Mouse (Mus musculus): ENCODE data around the gene Olfr288.

Olfr288 gene

GRCm38 (mm10) chr15:98195442-98195841 lies at the start of gene Olfr288:
Gene Olfr288, minus strand, starts transcription at chr15:98195542.
- no peak for DNase-seq

GRCm38 (mm10) chr15:98235442-98235841 lies 40.1 kb upstream of the Olfr288 start:
- no peak for DNase-seq

GRCm38 (mm10) chr15:98234350-98234749 lies 39.0 kb upstream of the Olfr288 start, which contains the start of gene Olfr286:
Gene Olfr286, minus strand, starts transcription at chr15:98234450.
- no peak for DNase-seq

GRCm38 (mm10) chr15:98226096-98226495 lies 30.8 kb upstream of the Olfr288 start:
- no peak for DNase-seq

- no peak for DNase-seq
Measured at GRCm38 (mm10) chr15:98225610-98226009, 30.3 kb upstream of the Olfr288 start.

GRCm38 (mm10) chr15:98222377-98222776 lies 27.0 kb upstream of the Olfr288 start:
- no peak for DNase-seq

- peak; percentile 17 for DNase-seq
Measured at GRCm38 (mm10) chr15:98220877-98221276, 25.5 kb upstream of the Olfr288 start, which contains the start of the genes Gm44579 and Olfr287. Gene Gm44579, minus strand, starts transcription at chr15:98220977. Gene Olfr287, minus strand, starts transcription at chr15:98221056.

- no peak for DNase-seq
Measured at GRCm38 (mm10) chr15:98214130-98214529, 18.8 kb upstream of the Olfr288 start.

GRCm38 (mm10) chr15:98213336-98213870 lies 18.1 kb upstream of the Olfr288 start:
- DNase-seq = no peak

- no peak for DNase-seq
Measured at GRCm38 (mm10) chr15:98209676-98210075, 14.3 kb upstream of the Olfr288 start.

- no peak for DNase-seq
Measured at GRCm38 (mm10) chr15:98184456-98184855, 10.9 kb downstream of the Olfr288 start.

- DNase-seq = peak; percentile 72
Measured at GRCm38 (mm10) chr15:98181856-98182570, 13.3 kb downstream of the Olfr288 start.

- peak; percentile 99 for DNase-seq
Measured at GRCm38 (mm10) chr15:98181132-98181711, 14.1 kb downstream of the Olfr288 start.

- DNase-seq = no peak
Measured at GRCm38 (mm10) chr15:98180567-98181131, 14.7 kb downstream of the Olfr288 start.

- DNase-seq = no peak
Measured at GRCm38 (mm10) chr15:98177320-98177719, 18.0 kb downstream of the Olfr288 start.

- DNase-seq = peak; percentile 59
Measured at GRCm38 (mm10) chr15:98173821-98174220, 21.5 kb downstream of the Olfr288 start.

- no peak for DNase-seq
Measured at GRCm38 (mm10) chr15:98172113-98172512, 23.2 kb downstream of the Olfr288 start.

GRCm38 (mm10) chr15:98170917-98171316 lies 24.4 kb downstream of the Olfr288 start:
- DNase-seq = no peak

GRCm38 (mm10) chr15:98170365-98170764 lies 25.0 kb downstream of the Olfr288 start:
- no peak for DNase-seq

- no peak for DNase-seq
Measured at GRCm38 (mm10) chr15:98168622-98169004, 26.7 kb downstream of the Olfr288 start.

GRCm38 (mm10) chr15:98167645-98168621 lies 27.4 kb downstream of the Olfr288 start:
- peak; percentile 93 for DNase-seq

GRCm38 (mm10) chr15:98166963-98167644 lies 28.2 kb downstream of the Olfr288 start, which contains the start of gene Ccdc184:
Gene Ccdc184, plus strand, starts transcription at chr15:98167158.
- DNase-seq = no peak

Measured in cerebellum, adult 9-11 months (tissue).